Mouse (Mus musculus) C2C12 (cell line): ENCODE measurements at regions not wholly inside any gene's neighbourhood (a gene's known extent, or its start where the extent isn't known, plus 50 kb on each side); places are given as distances from the start of the nearest gene placed in this dataset.

ENCODE experiments used
- H3K27me3 ChIP-seq: one replicate; pipeline ENCODE4 v1.6.1; 2011; ENCODE audit not compliant: control insufficient read depth, insufficient read depth, insufficient read length
- H3K36me3 ChIP-seq: one replicate; pipeline ENCODE4 v1.6.1; 2011; ENCODE audit not compliant: control insufficient read depth, insufficient read depth
- H3K4me3 ChIP-seq: one replicate; pipeline ENCODE4 v1.5.1; 2011; ENCODE audit warnings: mild to moderate bottlenecking, control low read depth; ENCODE audit not compliant: poor library complexity, insufficient read depth, severe bottlenecking
- H3K79me2 ChIP-seq: one replicate; pipeline ENCODE4 v1.6.1; 2011; ENCODE audit not compliant: control insufficient read depth, insufficient read depth
- H3K79me3 ChIP-seq: one replicate; pipeline ENCODE4 v1.6.1; 2011; ENCODE audit warnings: low read depth, control low read depth
- H3ac ChIP-seq: one replicate; pipeline ENCODE3; 2011; ENCODE audit warnings: low read depth; ENCODE audit not compliant: control insufficient read depth, insufficient read length
- CEBPB ChIP-seq: IDR thresholded peaks from one replicate; pipeline ENCODE4 v1.6.1; 2011; ENCODE audit warnings: low read depth, mild to moderate bottlenecking, control low read depth, moderate library complexity
- CTCF ChIP-seq: IDR thresholded peaks from one replicate; pipeline ENCODE4 v1.5.1; 2011; ENCODE audit not compliant: control insufficient read depth, insufficient read depth, insufficient read length
- FOSL1 ChIP-seq: IDR thresholded peaks from one replicate; pipeline ENCODE4 v1.8.0; 2011; ENCODE audit warnings: mild to moderate bottlenecking, low read length; ENCODE audit not compliant: poor library complexity, insufficient read depth, severe bottlenecking
- MAX ChIP-seq: IDR thresholded peaks from one replicate; pipeline ENCODE4 v1.6.1; 2011; ENCODE audit warnings: mild to moderate bottlenecking, control low read depth
- MYOD1 ChIP-seq: IDR thresholded peaks from one replicate; pipeline ENCODE4 v1.6.1; 2011; ENCODE audit warnings: low read depth; ENCODE audit not compliant: control insufficient read depth, insufficient read length
- MYOG ChIP-seq: IDR thresholded peaks from one replicate; pipeline ENCODE4 v1.6.1; 2011; ENCODE audit not compliant: control insufficient read depth, insufficient read length; ENCODE audit errors: extremely low read depth
- USF1 ChIP-seq: IDR thresholded peaks from one replicate; pipeline ENCODE4 v1.6.1; 2011; ENCODE audit warnings: low read depth, mild to moderate bottlenecking, control low read depth, moderate library complexity

GRCm38 (mm10) chr3:9959716-9960661, 127.9 kb upstream of the Gm9833 start:
- TF ChIP-seq FOSL1: no peak
- TF ChIP-seq MYOD1: no peak
- TF ChIP-seq CEBPB: no peak
- no peak for TF ChIP-seq MYOG
- TF ChIP-seq CTCF: no peak
- TF ChIP-seq MAX: no peak
- no peak for TF ChIP-seq USF1
- Histone ChIP-seq H3K79me3 (no peaks in the 10 kb centered on the region), H3K27me3 (no peaks in the 10 kb centered on the region), H3K4me3 (no peak overlapping the region), H3K79me2 (no peaks in the 10 kb centered on the region), H3ac (no peak overlapping the region), H3K36me3 (no peaks in the 10 kb centered on the region)

GRCm38 (mm10) chr3:9960696-9961095, 127.2 kb upstream of the Gm9833 start:
- no peak for TF ChIP-seq MAX
- no peaks in the 10 kb centered on the region for H3K27me3 ChIP-seq

More at GRCm38 (mm10) chr3:9960696-9961095, 127.2 kb upstream of the Gm9833 start:
- Histone ChIP-seq H3K79me2 (no peaks in the 10 kb centered on the region), H3K4me3 (no peak overlapping the region), H3K79me3 (no peaks in the 10 kb centered on the region), H3K36me3 (no peaks in the 10 kb centered on the region), H3ac (no peak overlapping the region)
